Mouse (Mus musculus): ENCODE data around the gene Cacng4. TPM values are rescaled to one million over a fixed set of nuclear protein-coding genes. Genes with fewer than 3 reads are reported as not detected.
A peak's percentile ranks its signal among the peaks of the same experiment; 100 is the strongest.

The Cacng4 gene
- polyA plus RNA-seq, 1 experiment, result 0.14 TPM

GRCm38 (mm10) chr11:107724603-107725002, 69.8 kb downstream of the Cacng4 start:
- Histone ChIP-seq H3K36me3 (ENCODE audit: control insufficient read depth, insufficient read depth) (no peaks in the 10 kb centered on the region), H3ac (ENCODE audit: control insufficient read depth, insufficient read length) (no peak overlapping the region), H3K79me2 (ENCODE audit: control insufficient read depth, insufficient read depth) (no peaks in the 10 kb centered on the region), H3K27me3 (ENCODE audit: control insufficient read depth, insufficient read depth, insufficient read length) (no peaks in the 10 kb centered on the region), H3K4me2 (ENCODE audit: low read depth) (no peak overlapping the region), H3K4me3 (no peak overlapping the region)
- TF ChIP-seq MYOD1 (IDR thresholded peaks at IDR 0.05; ENCODE audit: control insufficient read depth in 1 of 3, insufficient read length in 2 of 3, low read depth in 2 of 3) (no peak), TCF12 (IDR thresholded peaks at IDR 0.05; ENCODE audit: insufficient read depth, poor library complexity, severe bottlenecking) (no peak), MYOG (IDR thresholded peaks at IDR 0.05; ENCODE audit: control insufficient read depth in 1 of 3, insufficient read depth in 1 of 3, insufficient read length in 2 of 3, low read depth in 2 of 3) (no peak), POLR2AphosphoS2 (IDR thresholded peaks at IDR 0.05; ENCODE audit: insufficient read length, low read depth) (no peak)

- no peaks in the 10 kb centered on the region for H3K27me3 ChIP-seq (ENCODE audit: control insufficient read depth, insufficient read depth, insufficient read length)
- H3ac ChIP-seq (ENCODE audit: control insufficient read depth, insufficient read length), result no peak overlapping the region
- H3K4me2 ChIP-seq (ENCODE audit: low read depth), result no peak overlapping the region
- no peaks in the 10 kb centered on the region for H3K36me3 ChIP-seq (ENCODE audit: control insufficient read depth, insufficient read depth)
- H3K79me2 ChIP-seq (ENCODE audit: control insufficient read depth, insufficient read depth), result peaks cover 2% of the 10 kb centered on the region
- H3K4me3 ChIP-seq, result no peak overlapping the region
- no peak for TF ChIP-seq POLR2A (IDR thresholded peaks at IDR 0.05; ENCODE audit: insufficient read length, low read depth)
- TF ChIP-seq E2F4 (IDR thresholded peaks at IDR 0.05; ENCODE audit: insufficient read depth), result no peak
- no peak for TF ChIP-seq TCF12 (IDR thresholded peaks at IDR 0.05; ENCODE audit: insufficient read depth, poor library complexity, severe bottlenecking)
- TF ChIP-seq MYOD1 (IDR thresholded peaks at IDR 0.05; ENCODE audit: control insufficient read depth in 1 of 3, insufficient read length in 2 of 3, low read depth in 2 of 3), result no peak
- TF ChIP-seq USF1 (IDR thresholded peaks at IDR 0.05; ENCODE audit: low read depth), result no peak
- TF ChIP-seq POLR2AphosphoS2 (IDR thresholded peaks at IDR 0.05; ENCODE audit: insufficient read length, low read depth), result no peak
- TF ChIP-seq SRF (IDR thresholded peaks at IDR 0.05; ENCODE audit: control insufficient read depth, insufficient read length, low read depth), result no peak
- TF ChIP-seq MAX (IDR thresholded peaks at IDR 0.05; ENCODE audit: low read depth), result no peak
- TF ChIP-seq MYOG (IDR thresholded peaks at IDR 0.05; ENCODE audit: control insufficient read depth in 1 of 3, insufficient read depth in 1 of 3, insufficient read length in 2 of 3, low read depth in 2 of 3), result no peak
- no peak for TF ChIP-seq REST (IDR thresholded peaks at IDR 0.05; ENCODE audit: insufficient read depth, insufficient read length)
- TF ChIP-seq TCF3 (IDR thresholded peaks at IDR 0.05; ENCODE audit: insufficient read length, low read depth), result no peak
- TF ChIP-seq CEBPB (IDR thresholded peaks at IDR 0.05; ENCODE audit: insufficient read depth, poor library complexity, severe bottlenecking), result no peak
Measured at GRCm38 (mm10) chr11:107721057-107721456, 73.3 kb downstream of the Cacng4 start.

DNA sequence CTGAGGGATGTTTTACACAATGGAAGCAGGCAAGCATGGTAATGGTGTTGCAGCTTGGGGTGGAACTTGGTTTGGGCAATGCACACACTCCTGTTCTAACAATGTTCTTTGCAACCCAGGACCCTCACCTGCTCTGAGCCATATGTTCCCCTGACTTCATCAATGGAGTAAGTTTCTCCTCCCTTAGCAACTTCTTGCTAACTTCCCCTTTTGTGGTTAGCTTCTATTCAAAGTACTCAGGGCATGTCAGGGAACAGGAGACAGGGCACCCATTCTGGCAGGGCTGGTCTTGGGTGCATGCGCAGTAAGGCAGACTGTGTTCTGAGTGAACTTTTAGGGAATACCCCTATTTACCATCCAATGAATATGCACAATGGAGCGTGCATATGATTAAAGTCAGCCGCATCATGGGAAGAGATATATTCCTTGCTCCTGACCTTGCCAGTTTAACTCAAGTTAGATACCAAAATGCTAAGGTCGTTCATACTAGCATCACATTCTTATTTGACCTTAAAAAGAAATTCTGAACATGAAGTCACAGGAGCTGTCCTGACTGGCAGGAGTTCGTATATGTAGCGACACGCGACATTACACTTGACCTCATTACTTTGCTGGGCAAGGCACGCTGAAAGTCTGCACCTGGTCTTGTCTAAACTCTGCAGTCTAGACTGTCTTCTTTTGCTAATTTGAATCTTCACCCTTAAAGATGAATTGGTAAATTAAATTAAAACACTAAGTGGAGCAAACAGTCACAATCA, 73.9 kb downstream of the Cacng4 start:
- Histone ChIP-seq H3K4me3 (no peak overlapping the region), H3K4me2 (ENCODE audit: low read depth) (no peak overlapping the region), H3ac (ENCODE audit: control insufficient read depth, insufficient read length) (no peak overlapping the region), H3K79me2 (ENCODE audit: control insufficient read depth, insufficient read depth) (peaks cover 8% of the 10 kb centered on the region), H3K27me3 (ENCODE audit: control insufficient read depth, insufficient read depth, insufficient read length) (no peaks in the 10 kb centered on the region), H3K36me3 (ENCODE audit: control insufficient read depth, insufficient read depth) (no peaks in the 10 kb centered on the region)
- no peak for TF ChIP-seq E2F4 (IDR thresholded peaks at IDR 0.05; ENCODE audit: insufficient read depth)
- TF ChIP-seq USF1 (IDR thresholded peaks at IDR 0.05; ENCODE audit: low read depth), result no peak
- no peak for TF ChIP-seq CEBPB (IDR thresholded peaks at IDR 0.05; ENCODE audit: insufficient read depth, poor library complexity, severe bottlenecking)
- TF ChIP-seq REST (IDR thresholded peaks at IDR 0.05; ENCODE audit: insufficient read depth, insufficient read length), result no peak
- no peak for TF ChIP-seq MYOD1 (IDR thresholded peaks at IDR 0.05; ENCODE audit: control insufficient read depth in 1 of 3, insufficient read length in 2 of 3, low read depth in 2 of 3)
- TF ChIP-seq MAX (IDR thresholded peaks at IDR 0.05; ENCODE audit: low read depth), result no peak
- TF ChIP-seq POLR2A (IDR thresholded peaks at IDR 0.05; ENCODE audit: insufficient read length, low read depth), result no peak
- no peak for TF ChIP-seq TCF12 (IDR thresholded peaks at IDR 0.05; ENCODE audit: insufficient read depth, poor library complexity, severe bottlenecking)
- TF ChIP-seq SRF (IDR thresholded peaks at IDR 0.05; ENCODE audit: control insufficient read depth, insufficient read length, low read depth), result no peak
- TF ChIP-seq POLR2AphosphoS2 (IDR thresholded peaks at IDR 0.05; ENCODE audit: insufficient read length, low read depth), result no peak
- TF ChIP-seq TCF3 (IDR thresholded peaks at IDR 0.05; ENCODE audit: insufficient read length, low read depth), result no peak
- TF ChIP-seq MYOG (IDR thresholded peaks at IDR 0.05; ENCODE audit: control insufficient read depth in 1 of 3, insufficient read depth in 1 of 3, insufficient read length in 2 of 3, low read depth in 2 of 3), result no peak

DNA sequence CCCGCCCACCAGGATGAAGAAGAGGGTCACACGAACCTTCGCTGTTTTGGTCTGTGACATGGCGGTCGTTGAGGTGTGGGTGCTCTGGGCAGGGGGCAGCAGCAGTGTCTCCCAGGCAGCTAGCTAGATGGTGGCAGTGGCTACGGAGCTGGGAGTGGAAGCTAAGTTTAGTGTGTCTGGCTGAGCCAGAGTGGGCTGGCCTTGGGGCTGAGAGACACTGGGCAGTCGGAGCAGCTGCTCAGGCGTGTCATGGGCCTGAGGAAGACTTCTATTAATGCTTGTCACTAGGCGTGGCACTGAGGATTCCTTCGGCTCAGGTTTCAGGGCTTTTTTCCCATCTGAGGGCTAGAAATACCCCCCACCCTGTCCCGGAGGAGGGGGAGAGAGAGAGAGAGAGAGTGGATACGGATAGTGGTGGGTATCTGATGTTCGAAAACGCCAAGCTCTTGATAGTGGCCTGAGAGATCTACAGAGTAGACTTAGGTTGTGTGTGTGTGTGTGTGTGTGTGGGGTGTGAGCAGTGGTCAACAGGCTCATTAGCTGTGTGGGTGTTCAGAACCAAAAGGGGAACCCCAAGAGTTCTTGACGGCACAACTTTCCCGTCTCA, 77.9 kb downstream of the Cacng4 start, which contains the start of gene Cacng1:
Gene Cacng1, minus strand, starts transcription at position 191 of the 607 bp plus-strand sequence.
- Histone ChIP-seq H3K36me3 (ENCODE audit: control insufficient read depth, insufficient read depth) (peaks cover 20% of the 10 kb centered on the region), H3K4me2 (ENCODE audit: low read depth) (peak within 1 kb of the TSS; percentile 78), H3K79me2 (ENCODE audit: control insufficient read depth, insufficient read depth) (peaks cover 31% of the 10 kb centered on the region), H3K4me3 (peak within 1 kb of the TSS; percentile 45), H3ac (ENCODE audit: control insufficient read depth, insufficient read length) (peak within 1 kb of the TSS; percentile 19), H3K27me3 (ENCODE audit: control insufficient read depth, insufficient read depth, insufficient read length) (no peaks in the 10 kb centered on the region)
- TF ChIP-seq MYOD1 (IDR thresholded peaks at IDR 0.05; ENCODE audit: control insufficient read depth in 1 of 3, insufficient read length in 2 of 3, low read depth in 2 of 3) (peak; percentile 98 to 99 (median 99)), MAX (IDR thresholded peaks at IDR 0.05; ENCODE audit: low read depth) (no peak), TCF3 (IDR thresholded peaks at IDR 0.05; ENCODE audit: insufficient read length, low read depth) (peak; percentile 65), SRF (IDR thresholded peaks at IDR 0.05; ENCODE audit: control insufficient read depth, insufficient read length, low read depth) (peak; percentile 30), REST (IDR thresholded peaks at IDR 0.05; ENCODE audit: insufficient read depth, insufficient read length) (no peak), POLR2AphosphoS2 (IDR thresholded peaks at IDR 0.05; ENCODE audit: insufficient read length, low read depth) (peak; percentile 94), TCF12 (IDR thresholded peaks at IDR 0.05; ENCODE audit: insufficient read depth, poor library complexity, severe bottlenecking) (peak; percentile 81), E2F4 (IDR thresholded peaks at IDR 0.05; ENCODE audit: insufficient read depth) (no peak), CEBPB (IDR thresholded peaks at IDR 0.05; ENCODE audit: insufficient read depth, poor library complexity, severe bottlenecking) (no peak), USF1 (IDR thresholded peaks at IDR 0.05; ENCODE audit: low read depth) (no peak), POLR2A (IDR thresholded peaks at IDR 0.05; ENCODE audit: insufficient read length, low read depth) (peak; percentile 92), MYOG (IDR thresholded peaks at IDR 0.05; ENCODE audit: control insufficient read depth in 1 of 3, insufficient read depth in 1 of 3, insufficient read length in 2 of 3, low read depth in 2 of 3) (peak; percentile 77 to 94 (median 89))

Measured in myocyte (in vitro differentiated cells).